Mouse (Mus musculus) testis, postnatal 10 days (tissue): ENCODE measurements at regions not wholly inside any gene's neighbourhood (a gene's known extent, or its start where the extent isn't known, plus 50 kb on each side); places are given as distances from the start of the nearest gene placed in this dataset.
A peak's percentile ranks its signal among the peaks of the same experiment; 100 is the strongest.

Source experiments
- DNase-seq: peaks from one replicate; pipeline ENCODE4 v3.0.0; 2021; ENCODE audit warnings: low spot score

GRCm38 (mm10) chr12:47466740-47467139, 648.0 kb upstream of the Nova1 start:
- DNase-seq = no peak

DNA sequence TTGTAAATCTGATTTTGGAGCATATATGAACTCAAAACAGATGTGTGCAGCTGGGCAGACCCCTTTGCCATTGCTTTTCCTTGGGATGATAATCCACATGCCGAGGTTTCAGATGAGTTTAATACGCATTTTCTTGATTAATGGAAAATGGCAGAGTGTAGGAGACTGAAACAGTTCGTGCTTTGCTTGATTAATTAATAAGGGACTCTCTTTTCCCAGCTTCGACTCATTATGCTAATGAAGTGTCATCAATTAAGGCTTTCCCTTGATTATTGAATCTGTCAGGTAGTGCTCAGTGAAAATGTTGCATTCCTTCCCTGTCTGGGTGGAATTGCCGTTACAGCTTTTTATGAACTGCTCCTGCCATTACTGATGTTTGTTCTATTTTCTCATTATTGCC, 647.2 kb upstream of the Nova1 start:
- DNase-seq = no peak

DNA sequence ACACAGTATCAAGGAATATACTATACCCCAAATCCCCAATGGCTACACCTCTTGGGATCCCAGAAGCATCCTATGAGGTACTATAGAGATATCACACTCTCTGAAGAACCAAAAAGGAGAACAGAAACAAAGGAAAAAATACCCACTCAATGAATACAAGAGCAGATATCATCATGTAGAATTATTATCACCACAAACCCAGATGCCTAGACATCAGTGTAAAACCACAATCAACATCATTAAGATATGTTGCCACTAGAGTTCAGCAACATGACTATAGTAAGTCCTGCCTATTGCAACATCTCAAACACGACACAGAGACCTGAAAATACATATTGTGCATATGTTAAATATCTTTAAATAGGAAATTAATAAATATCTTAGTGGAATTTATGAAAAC, 612.9 kb upstream of the Nova1 start:
- no peak for DNase-seq

- DNase-seq = no peak
Observed at GRCm38 (mm10) chr12:47412251-47412650, 593.5 kb upstream of the Nova1 start.

GRCm38 (mm10) chr12:47406563-47406962, 587.8 kb upstream of the Nova1 start:
- DNase-seq = no peak

DNA sequence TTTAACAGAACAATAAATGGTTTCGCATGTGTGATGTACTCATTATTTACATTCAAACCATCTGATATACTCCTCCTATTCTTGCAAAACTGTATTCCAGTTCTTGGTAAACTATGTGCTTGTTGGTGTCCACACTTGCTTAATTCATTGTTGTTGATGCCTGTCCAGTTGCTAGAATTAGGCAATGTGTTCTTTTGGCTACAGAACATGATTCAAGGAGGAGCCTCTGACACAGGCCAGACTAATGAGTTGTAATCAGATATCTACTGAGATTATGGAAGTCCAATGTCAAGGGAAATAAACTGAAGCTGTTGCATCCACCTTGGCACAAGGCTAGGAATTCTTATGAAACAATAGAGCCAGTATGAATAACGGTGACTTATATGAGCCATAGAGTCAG, 587.4 kb upstream of the Nova1 start:
- DNase-seq = no peak

- DNase-seq = no peak
Observed at GRCm38 (mm10) chr12:47383225-47383624, 564.5 kb upstream of the Nova1 start.

- no peak for DNase-seq
Observed at GRCm38 (mm10) chr12:47353269-47353668, 534.5 kb upstream of the Nova1 start.

DNA sequence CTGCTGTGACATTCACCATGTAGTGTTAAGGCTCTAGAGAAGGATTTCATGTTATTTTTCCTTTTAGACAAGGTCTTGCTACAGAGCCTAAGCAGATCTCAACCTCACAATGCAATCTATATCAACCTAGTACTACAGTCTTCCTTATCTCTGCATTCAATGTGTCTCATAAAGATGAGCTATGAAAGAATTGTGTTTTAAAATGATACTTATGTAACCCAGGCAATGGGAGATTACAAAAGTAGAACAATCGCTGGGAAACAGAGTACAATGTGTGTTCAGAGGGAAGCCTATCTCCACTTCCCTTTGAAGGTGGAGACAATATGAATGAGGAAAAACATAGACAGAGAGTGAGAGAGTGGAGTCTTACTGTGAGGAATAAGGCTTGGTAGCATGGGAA, 532.5 kb upstream of the Nova1 start:
- no peak for DNase-seq

- DNase-seq = no peak
Observed at GRCm38 (mm10) chr12:47313413-47313812, 494.7 kb upstream of the Nova1 start.

- no peak for DNase-seq
Observed at GRCm38 (mm10) chr12:47275904-47276303, 457.2 kb upstream of the Nova1 start.

- DNase-seq = no peak
Observed at GRCm38 (mm10) chr12:47272309-47272708, 453.6 kb upstream of the Nova1 start.

- no peak for DNase-seq
Observed at GRCm38 (mm10) chr12:47264118-47264517, 445.4 kb upstream of the Nova1 start.

DNA sequence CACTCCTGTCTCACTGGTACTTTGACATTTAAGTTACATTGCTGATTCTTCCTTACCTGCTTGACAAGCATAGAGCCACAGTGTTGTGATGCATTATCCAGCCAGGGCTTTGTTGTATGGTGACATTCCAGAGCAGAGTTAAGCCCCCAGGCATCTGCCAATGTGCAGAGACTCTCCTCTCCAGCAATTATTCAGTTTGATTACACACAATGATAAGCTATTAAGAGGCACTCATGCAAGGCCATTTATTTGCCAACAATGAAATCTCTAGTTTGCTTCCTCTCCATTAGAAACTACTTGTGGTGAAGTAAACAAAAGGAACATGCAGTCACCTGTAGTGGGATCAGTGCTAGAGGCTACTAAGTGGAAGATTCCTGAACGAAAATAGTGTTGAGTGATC, 444.7 kb upstream of the Nova1 start:
- no peak for DNase-seq

DNA sequence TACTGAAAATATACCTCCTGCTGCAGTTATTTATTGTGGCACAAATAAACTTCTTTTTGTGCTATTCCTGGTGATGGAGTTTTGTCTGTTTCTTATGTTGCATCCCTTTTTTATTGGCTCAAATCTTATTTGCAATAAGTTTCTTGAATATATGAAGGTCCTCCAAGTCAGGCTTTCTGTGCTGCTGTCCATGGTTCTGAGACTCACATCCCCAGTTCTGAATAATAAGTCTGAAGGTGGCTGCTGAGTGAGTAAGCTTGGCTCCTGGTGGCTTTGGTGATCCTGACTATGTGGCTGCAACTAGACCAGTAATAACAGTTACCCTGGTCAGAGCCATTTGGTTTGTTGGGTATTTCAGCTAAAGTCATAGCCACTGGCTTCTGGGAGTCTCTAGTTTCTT, 433.6 kb upstream of the Nova1 start:
- DNase-seq = peak; percentile 41

DNA sequence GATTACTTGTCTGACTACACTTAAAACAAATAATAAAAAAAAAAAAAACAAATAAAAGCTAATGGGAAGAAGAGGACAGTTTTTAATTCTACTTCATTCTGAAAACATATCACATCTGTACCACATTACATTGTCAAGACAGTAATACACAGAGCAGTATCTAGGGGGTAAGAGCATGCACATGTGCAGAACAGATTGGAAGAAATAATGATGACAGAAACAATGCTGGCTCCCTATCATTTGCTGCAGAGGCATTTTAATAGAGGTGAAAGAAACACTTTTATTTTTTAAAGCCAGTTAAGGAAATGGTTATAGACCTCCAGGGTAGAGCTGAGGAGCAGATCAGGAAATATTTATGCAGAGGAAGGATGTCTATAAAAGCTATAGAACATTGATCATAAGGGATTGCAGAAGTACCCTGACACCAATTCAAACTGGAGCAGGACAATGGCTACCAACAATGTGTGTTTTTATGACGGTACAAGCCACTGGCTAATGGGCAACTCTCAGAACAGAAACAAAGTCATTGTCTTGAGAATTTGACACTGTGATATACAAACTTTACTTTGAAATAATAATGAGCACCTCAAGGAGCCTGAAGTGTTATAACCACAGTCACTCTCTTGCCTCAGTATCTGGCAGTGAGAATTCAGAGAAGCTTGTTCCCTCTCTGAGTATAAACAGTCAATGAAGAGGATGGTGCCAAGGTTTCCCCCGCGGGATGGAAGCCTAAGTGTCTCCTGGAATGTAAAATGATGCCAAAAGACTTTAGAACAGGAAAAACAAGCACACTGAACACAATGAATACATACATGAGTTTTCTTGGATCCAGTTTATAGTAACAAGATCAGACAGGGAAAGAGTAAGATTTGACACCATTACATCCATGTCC, 425.1 kb upstream of the Nova1 start:
- DNase-seq = no peak

DNA sequence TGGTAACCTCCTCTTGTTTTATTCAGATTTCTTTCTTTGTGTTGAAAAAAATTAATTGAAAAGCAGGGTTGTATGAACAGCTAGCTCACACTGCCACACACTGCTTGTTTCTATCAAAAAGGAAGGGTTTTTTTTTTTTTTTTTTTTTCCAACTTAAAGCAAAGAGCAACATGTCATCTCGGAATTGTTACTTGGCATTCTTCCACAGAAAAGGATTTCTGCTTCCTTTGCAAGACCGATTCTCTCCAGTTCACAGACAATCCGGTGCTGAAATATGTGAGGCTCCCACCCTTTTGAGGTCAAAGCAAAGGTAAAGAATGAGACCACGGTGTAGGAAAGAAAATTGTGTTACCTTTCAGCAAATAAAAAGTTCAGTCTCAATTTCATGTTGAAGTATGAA, 401.3 kb upstream of the Nova1 start:
- DNase-seq = no peak

GRCm38 (mm10) chr12:47219340-47219739, 400.6 kb upstream of the Nova1 start:
- no peak for DNase-seq

DNA sequence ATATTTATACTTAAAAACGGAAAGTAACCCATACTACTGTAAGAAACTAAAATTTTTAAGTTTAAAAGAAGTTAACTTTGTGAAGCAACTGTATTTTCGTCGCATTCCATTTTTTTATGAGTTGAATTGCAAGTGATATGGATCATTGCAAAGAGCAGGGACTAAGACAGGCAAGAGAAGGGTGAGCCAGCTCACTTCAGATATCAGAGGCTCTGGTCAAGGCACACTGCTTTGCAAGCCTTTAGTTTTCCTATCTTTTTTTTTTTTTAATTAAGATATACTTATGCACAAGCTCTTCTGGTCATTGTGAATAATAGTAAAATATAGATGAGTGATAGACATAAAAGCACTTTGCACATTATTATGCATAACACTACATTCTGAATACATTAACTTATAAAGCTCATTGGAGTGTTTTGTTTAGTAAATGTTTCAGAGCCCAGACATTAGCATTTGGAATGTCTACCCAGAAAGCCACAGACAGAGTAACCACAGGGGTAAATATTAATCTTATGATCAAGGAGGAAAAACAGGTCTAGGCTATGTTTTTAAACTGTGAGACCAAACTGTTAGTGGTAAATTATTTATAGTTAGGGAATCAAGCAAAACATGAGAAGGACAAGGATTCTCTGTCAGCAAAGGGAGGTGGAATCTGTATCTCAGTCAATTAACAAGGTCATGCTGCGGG, 392.8 kb upstream of the Nova1 start:
- no peak for DNase-seq

- DNase-seq = no peak
Observed at GRCm38 (mm10) chr12:47202936-47203335, 384.2 kb upstream of the Nova1 start.

GRCm38 (mm10) chr12:47198609-47199008, 379.9 kb upstream of the Nova1 start:
- no peak for DNase-seq

DNA sequence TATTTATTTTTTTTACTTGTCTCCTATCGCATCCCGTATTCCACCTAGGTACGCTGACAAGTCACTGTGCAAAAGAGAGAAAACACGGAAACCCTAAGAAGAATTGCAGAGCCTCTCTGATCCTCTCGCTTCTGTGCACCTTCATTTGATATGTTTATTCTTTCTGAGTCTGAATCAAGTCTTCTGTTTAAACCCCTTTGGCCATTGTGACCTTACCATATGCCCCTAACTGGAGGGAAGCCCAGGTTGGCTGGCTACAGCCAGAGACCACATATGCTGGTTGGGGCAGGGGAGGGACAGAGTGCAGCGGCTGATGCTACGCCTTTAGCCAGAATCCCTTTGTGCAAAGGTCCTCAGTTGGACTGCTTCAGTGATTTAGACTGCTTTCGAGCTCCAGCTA, 346.0 kb upstream of the Nova1 start:
- no peak for DNase-seq

DNA sequence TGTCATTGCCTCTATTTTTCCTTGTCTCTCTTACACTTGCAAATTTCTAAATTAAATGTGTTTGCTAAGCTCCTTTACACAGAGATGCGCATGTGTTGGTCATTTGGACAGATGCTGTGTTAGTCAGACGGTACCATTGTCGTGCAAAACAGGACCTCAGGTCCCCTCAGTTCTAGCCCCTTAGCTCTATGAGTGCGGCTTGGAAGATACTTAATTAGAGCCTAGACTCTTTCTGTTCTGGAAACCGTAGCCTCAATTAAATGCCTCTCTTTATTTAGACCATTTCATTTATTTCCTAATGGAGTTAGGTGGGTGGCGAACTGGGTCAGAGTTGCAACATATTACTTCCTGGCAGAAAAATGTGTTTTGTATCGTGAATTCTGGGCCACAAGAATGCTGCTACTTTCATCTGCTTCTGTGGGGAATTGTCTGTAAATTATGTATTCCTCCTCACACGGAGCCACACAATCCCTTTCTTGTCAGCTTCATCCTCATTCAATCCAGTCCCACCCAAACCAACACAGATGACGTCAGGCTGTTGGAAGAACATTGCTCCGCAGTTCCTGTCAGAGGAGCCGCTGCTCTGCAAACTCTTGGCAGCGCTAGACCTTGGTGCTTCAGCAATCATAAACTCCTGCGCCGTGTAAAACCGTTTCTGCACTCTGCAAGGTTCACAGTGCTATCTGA, 345.4 kb upstream of the Nova1 start:
- DNase-seq = no peak
